Mouse (Mus musculus) monocyte, adult 5-6 weeks (primary cell): Measurements from ENCODE around the gene Gnb3. TPM values are rescaled to one million over a fixed set of nuclear protein-coding genes. Genes with fewer than 3 reads are reported as not detected.

Experiments used
- ATAC-seq: fragments of 153-309, 156-312 bp; replicated peaks from 2 replicates; pipeline ENCODE4 v1.8.0; 2017; ENCODE audit warnings: mild to moderate bottlenecking; ENCODE audit not compliant: low TSS enrichment, insufficient number of reproducible peaks, severe bottlenecking, poor library complexity, low FRiP score
- total RNA-seq: library from RNA; stranded (forward); fragments of 200-1000, 200-491, 200-594 nt; gene quantifications from 3 replicates; pipeline ENCODE4 v1.2.3, GENCODE M21; 2017

Gene Gnb3
- 0.19 TPM in 1 of 3 replicates, not detected in the others for total RNA-seq

DNA sequence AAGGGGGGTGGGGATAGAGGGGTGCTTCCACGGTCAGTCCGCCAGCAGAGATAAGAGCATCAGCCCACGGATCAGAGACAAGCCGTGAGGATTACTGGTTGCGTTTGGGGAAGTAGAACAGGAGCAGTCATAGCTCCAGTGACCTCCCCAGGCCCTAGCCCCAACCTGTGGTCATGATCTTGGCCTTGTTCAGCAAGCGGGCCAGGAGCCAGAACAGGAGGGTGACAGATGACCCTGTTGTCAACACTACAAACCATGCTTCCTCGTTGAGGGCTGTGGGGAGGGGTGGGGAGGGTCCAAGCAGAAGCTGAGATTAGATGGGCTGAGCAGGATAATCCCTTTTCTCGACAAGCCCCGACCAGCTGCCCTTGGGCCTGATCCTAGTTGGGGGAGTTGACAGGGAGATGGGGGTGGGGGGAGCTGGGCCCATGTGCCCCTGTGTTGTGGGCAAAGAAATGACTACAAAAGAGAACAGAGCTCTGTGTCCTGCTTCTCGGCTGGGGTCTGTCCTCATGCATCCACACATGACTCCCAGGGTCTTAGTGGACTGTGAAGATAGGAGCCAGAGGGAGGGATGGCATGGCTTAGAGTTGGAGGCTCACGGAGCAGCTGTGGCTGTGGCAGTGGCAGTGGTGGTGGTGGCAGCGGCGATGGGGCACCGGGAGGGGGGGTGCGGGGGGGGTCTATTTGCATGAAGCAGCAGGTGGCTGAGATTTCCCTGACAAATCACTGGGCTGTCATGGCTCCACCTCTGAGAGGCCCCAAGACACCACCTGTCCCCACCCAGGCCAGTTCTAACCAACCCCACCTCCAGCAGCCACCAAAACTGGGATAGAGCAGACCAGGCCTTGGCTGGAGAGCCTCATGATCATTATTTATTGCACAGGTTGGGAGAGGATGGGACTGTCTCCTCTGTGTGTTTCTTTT is at the start of gene Gnb3:
Gene Gnb3 (minus strand): TSS at position 35 of the 927 bp plus-strand sequence.
- no peak for ATAC-seq

- ATAC-seq: no peak
These were observed 48.6 kb upstream of the Gnb3 start for GRCm38 (mm10) chr6:124888555-124889125.

DNA sequence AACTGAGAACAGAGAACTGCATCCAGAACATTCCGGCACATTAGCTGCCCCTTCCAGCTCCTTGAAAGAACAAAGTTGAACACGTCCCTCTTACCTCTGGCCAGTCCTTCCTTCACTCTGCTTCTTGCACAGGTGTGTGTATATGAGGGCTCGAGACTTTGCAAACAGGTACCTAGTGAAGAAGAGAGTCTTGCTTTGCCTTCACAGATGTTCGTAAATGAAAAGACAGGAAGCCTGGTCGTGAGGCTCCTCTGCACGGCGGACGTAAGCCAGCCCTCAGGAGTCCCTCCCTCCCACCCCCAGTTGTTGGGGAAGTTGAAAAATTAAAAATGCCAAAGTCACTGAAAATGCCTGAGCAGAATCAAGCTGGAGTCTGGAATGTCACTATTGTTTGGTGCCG is 47.9 kb upstream of the Gnb3 start, which contains the start of gene Cd4:
Gene Cd4 (minus strand): TSS at position 236 of the 400 bp plus-strand sequence.
- no peak for ATAC-seq

DNA sequence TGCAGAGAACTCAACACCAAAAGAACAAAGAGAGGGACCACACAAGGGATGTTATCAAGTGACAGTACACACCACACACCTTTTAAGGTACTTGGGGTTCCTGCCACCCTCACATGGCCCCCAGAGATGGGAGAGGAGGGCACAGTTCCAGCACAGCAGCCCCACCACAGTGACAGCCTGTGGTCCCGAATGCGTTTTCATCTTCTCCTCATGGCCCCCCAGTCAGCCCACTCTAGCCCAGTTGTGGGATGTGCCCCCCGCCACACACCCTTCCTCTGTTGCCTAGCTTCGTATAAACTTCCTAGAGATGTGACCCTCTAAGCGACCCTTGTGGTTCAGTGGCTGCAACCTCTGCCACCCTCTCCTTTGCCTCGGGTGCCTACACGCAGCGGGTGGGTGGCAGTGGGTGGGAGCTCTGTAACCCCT is 45.9 kb upstream of the Gnb3 start:
- no peak for ATAC-seq

- no peak for ATAC-seq
These were observed 44.8 kb upstream of the Gnb3 start for GRCm38 (mm10) chr6:124884714-124885500.

GRCm38 (mm10) chr6:124883351-124883750 is 43.3 kb upstream of the Gnb3 start:
- no peak for ATAC-seq

- no peak for ATAC-seq
These were observed 41.7 kb upstream of the Gnb3 start for GRCm38 (mm10) chr6:124881821-124882220.

GRCm38 (mm10) chr6:124879390-124879789 is 39.3 kb upstream of the Gnb3 start:
- ATAC-seq: no peak

GRCm38 (mm10) chr6:124874348-124874747 is 34.3 kb upstream of the Gnb3 start:
- no peak for ATAC-seq

GRCm38 (mm10) chr6:124866560-124866959 is 26.5 kb upstream of the Gnb3 start:
- ATAC-seq: no peak

DNA sequence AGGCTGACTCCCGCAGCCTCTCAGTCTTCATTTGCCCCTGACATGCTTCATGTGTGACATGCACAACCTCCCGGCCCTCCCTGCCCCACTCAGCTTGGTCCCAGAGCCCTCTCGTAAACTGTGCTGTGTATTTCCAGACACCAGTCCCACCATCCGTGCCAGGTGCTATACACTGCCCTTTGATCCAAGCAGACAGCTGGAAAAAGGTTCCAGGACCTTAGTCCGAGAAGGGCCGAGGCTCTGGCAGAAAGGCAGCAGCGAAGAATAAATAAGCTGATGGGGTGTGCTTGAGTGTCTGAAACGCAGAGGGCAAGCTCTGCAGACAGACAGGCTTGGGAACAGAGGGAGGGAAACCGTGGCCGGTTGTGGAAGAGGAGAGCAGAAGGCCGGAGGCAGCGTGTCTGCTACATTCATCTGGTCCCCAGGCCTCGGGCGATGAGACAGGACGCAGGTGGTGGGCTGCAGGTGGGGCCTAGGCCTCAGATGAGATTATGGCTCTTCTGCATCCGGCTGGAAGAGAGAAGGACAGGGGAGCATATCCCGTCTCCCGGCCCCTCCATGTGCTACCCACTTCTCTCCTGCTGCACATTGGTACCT is 25.8 kb upstream of the Gnb3 start:
- ATAC-seq: no peak

GRCm38 (mm10) chr6:124863658-124864298 is 23.7 kb upstream of the Gnb3 start, which contains the start of gene Gpr162:
Gpr162 (minus strand) TSS chr6:124863983.
- ATAC-seq: no peak

DNA sequence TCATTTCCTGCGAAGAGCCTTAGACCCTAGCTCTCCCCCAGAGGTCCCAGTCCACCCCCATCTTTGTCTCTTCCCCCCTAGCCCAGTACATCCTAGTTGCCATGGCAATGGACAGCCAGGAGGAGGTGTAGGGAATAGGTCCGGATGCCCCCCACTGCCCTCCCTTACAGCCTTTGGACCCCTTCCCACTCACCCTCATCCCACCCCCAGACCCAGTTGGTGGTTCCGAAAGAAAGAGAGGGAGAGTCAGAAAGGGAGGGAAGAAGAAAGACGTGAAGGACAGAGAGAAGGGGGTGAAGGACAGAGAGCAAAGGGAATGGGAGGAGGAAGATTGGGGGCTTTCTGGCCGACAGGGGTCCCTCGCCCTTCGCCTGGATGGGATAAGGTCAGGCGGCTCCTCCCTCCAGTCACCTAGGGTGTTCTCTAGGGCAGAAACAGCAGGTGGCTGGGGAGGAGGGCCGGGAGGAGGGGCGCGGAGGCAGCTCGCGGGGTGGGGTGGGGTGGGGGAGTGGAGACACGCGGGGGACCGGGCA is 23.1 kb upstream of the Gnb3 start:
- ATAC-seq: no peak

GRCm38 (mm10) chr6:124862406-124863124 is 22.5 kb upstream of the Gnb3 start:
- ATAC-seq: no peak

DNA sequence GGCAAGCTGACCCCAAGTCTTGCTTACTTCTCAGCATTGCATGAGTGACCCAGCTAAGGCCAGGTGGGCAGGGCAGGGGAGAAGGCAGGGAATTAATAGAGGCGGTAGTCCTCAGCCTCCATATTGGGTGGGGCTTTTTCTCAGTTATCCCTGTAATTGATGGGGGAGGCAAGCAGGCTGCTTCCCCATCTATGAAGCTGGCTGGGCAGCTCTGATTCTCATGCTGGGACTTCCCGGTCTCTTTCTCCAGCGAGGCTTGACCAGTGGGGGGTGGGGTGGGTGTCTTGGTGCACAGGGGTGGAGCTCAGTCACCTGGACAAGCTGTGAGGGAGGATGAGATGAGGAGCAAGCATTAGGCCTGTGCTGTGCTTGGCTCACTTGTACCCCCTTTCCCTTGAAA is 21.7 kb upstream of the Gnb3 start:
- no peak for ATAC-seq

GRCm38 (mm10) chr6:124861266-124861665 is 21.2 kb upstream of the Gnb3 start:
- ATAC-seq: no peak

- no peak for ATAC-seq
These were observed 20.4 kb upstream of the Gnb3 start for GRCm38 (mm10) chr6:124860511-124860910.
